Mouse (Mus musculus) limb, embryonic 15.5 days (tissue): Measurements from ENCODE around the gene Cyfip1. TPM values are rescaled to one million over a fixed set of nuclear protein-coding genes. Genes with fewer than 3 reads are reported as not detected.
"Not testable (repeated sequence)": the region's sequence is repeated elsewhere in the genome, so short reads cannot be mapped to it uniquely, and the experiment has no call there.

Source experiments
- ATAC-seq: fragments of 200-750 bp; cut with Nextera tagmentation; 2 replicates; pipeline ENCODE4 v1.8.0; 2017; ENCODE audit warnings: low read depth, moderate TSS enrichment; ENCODE audit not compliant: insufficient number of reproducible peaks, low FRiP score, low TSS enrichment
- H3K27ac ChIP-seq: fragments of 300-500 bp; sonication (generic); 2 replicates; pipeline ENCODE4 v1.5.1; 2015; ENCODE audit warnings: moderate library complexity, mild to moderate bottlenecking, inconsistent platforms
- H3K27me3 ChIP-seq: fragments of 300-500 bp; sonication (generic); 2 replicates; pipeline ENCODE4 v1.6.1; 2015; ENCODE audit warnings: inconsistent platforms
- H3K36me3 ChIP-seq: fragments of 300-500 bp; sonication (generic); 2 replicates; pipeline ENCODE4 v1.6.1; 2015; ENCODE audit warnings: inconsistent platforms
- H3K4me1 ChIP-seq: fragments of 300-500 bp; sonication (generic); 2 replicates; pipeline ENCODE4 v1.6.1; 2015; ENCODE audit warnings: inconsistent platforms
- H3K4me2 ChIP-seq: fragments of 300-500 bp; sonication (generic); 2 replicates; pipeline ENCODE4 v1.6.1; 2015; ENCODE audit warnings: mild to moderate bottlenecking, inconsistent platforms
- H3K4me3 ChIP-seq: fragments of 300-500 bp; sonication (generic); 2 replicates; pipeline ENCODE4 v1.5.1; 2015; ENCODE audit warnings: mild to moderate bottlenecking, inconsistent platforms
- H3K9ac ChIP-seq: fragments of 300-500 bp; sonication (generic); 2 replicates; pipeline ENCODE4 v1.6.1; 2015; ENCODE audit warnings: inconsistent platforms
- H3K9me3 ChIP-seq: fragments of 300-500 bp; sonication (generic); 2 replicates; pipeline ENCODE4 v1.6.1; 2016; ENCODE audit warnings: inconsistent platforms
- WGBS: fragments of 180-500 bp; shearing (Covaris S2); methylation state at CpG from one replicate; pipeline ENCODE4 v1.1.7; 2015; 5-methylcytosine and 5-hydroxymethylcytosine counted together
- polyA plus RNA-seq: library from polyadenylated mRNA; unstranded; fragments of >200 nt; fragmentation: Nextera tagmentation; extraction: Ambion mirVana; gene quantifications from 2 replicates; pipeline ENCODE4 v1.2.1, GENCODE M21; 2015

The Cyfip1 gene
- polyA plus RNA-seq, 1 experiment from 2014 or later, result 115 TPM

GRCm38 (mm10) chr7:55903766-55904165 lies 62.2 kb downstream of the Cyfip1 start:
- H3K36me3 ChIP-seq, result peaks cover 80% of the 10 kb centered on the region
- H3K9ac ChIP-seq, result no peak overlapping the region
- no peak overlapping the region for H3K4me2 ChIP-seq
- no peaks in the 10 kb centered on the region for H3K9me3 ChIP-seq
- H3K27ac ChIP-seq, result no peak overlapping the region
- no peaks in the 10 kb centered on the region for H3K4me1 ChIP-seq
- H3K4me3 ChIP-seq, result no peak overlapping the region
- no peak for ATAC-seq
- 83% methylated on average over 5 of the region's 5 CpGs for WGBS
- no peaks in the 10 kb centered on the region for H3K27me3 ChIP-seq

GRCm38 (mm10) chr7:55905449-55905848 lies 63.9 kb downstream of the Cyfip1 start:
- no peaks in the 10 kb centered on the region for H3K9me3 ChIP-seq
- no peaks in the 10 kb centered on the region for H3K27me3 ChIP-seq
- no peak for ATAC-seq
- 86% methylated on average over 2 of the region's 2 CpGs for WGBS
- no peak overlapping the region for H3K27ac ChIP-seq
- no peak overlapping the region for H3K9ac ChIP-seq
- H3K4me2 ChIP-seq, result no peak overlapping the region
- H3K36me3 ChIP-seq, result peaks cover 77% of the 10 kb centered on the region
- no peak overlapping the region for H3K4me3 ChIP-seq
- H3K4me1 ChIP-seq, result no peaks in the 10 kb centered on the region

DNA sequence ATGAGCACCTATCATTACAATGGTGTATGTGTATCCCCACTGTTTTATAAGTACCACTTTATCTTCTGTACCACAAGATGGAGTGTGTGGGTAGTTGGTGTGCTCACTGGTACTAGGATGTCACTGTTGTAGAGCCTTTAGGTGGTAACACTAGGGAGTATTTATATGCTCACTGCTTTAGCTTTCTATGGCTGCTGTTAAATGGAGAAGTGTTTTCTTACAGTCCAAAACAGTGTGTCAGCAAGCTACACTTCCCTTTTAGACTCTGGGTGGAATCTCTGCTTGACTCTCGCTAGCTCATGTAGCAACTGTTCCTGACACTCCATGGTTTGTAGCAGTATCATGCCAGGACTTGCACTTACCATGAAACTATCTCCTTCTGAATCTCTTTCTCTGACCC lies 68.0 kb downstream of the Cyfip1 start:
- H3K4me2 ChIP-seq, result no peak overlapping the region
- H3K4me3 ChIP-seq, result no peak overlapping the region
- H3K27me3 ChIP-seq, result no peaks in the 10 kb centered on the region
- ATAC-seq, result no peak
- H3K27ac ChIP-seq, result no peak overlapping the region
- 93% methylated on average over 1 of the region's 1 CpGs for WGBS
- peaks cover 78% of the 10 kb centered on the region for H3K36me3 ChIP-seq
- H3K9ac ChIP-seq, result no peak overlapping the region
- H3K4me1 ChIP-seq, result no peaks in the 10 kb centered on the region
- H3K9me3 ChIP-seq, result no peaks in the 10 kb centered on the region

DNA sequence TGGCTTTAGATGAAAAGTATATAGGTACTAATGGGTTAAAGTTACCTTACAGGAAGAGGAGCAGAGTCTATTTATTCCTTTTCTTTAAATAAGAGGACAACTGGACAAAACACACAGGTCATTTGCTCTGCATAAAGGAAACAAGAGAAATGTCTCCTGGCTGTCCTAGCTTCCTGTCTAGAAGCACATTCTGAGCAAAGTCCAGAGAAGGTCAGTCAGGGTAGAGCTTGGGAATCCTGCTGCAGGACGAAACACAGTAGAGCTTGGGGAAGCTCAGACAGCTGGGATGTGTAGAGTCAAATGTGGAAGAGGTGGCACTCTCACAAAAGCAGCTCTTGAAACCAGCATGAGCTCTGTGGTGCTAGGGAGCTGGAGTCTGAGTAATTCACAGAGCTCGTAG lies 68.8 kb downstream of the Cyfip1 start:
- no peak for ATAC-seq
- H3K27me3 ChIP-seq, result no peaks in the 10 kb centered on the region
- no peaks in the 10 kb centered on the region for H3K9me3 ChIP-seq
- no peaks in the 10 kb centered on the region for H3K4me1 ChIP-seq
- H3K4me3 ChIP-seq, result no peak overlapping the region
- H3K9ac ChIP-seq, result no peak overlapping the region
- no peak overlapping the region for H3K27ac ChIP-seq
- H3K4me2 ChIP-seq, result no peak overlapping the region
- WGBS, result 79% methylated on average over 2 of the region's 2 CpGs
- peaks cover 80% of the 10 kb centered on the region for H3K36me3 ChIP-seq

GRCm38 (mm10) chr7:55911371-55911770 lies 69.8 kb downstream of the Cyfip1 start:
- Histone ChIP-seq H3K4me1 (no peaks in the 10 kb centered on the region), H3K27me3 (no peaks in the 10 kb centered on the region), H3K36me3 (peaks cover 79% of the 10 kb centered on the region), H3K4me3 (no peak overlapping the region), H3K9ac (no peak overlapping the region), H3K27ac (no peak overlapping the region), H3K4me2 (no peak overlapping the region), H3K9me3 (no peaks in the 10 kb centered on the region)
- ATAC-seq, result no peak
- WGBS, result 73% methylated on average over 8 of the region's 8 CpGs

- Histone ChIP-seq H3K4me2 (no peak overlapping the region), H3K36me3 (peaks cover 80% of the 10 kb centered on the region), H3K4me3 (no peak overlapping the region), H3K9me3 (no peaks in the 10 kb centered on the region), H3K4me1 (no peaks in the 10 kb centered on the region), H3K9ac (no peak overlapping the region), H3K27me3 (no peaks in the 10 kb centered on the region), H3K27ac (no peak overlapping the region)
- no peak for ATAC-seq
- 95% methylated on average over 5 of the region's 5 CpGs for WGBS
Measured at GRCm38 (mm10) chr7:55912118-55912517, 70.6 kb downstream of the Cyfip1 start.

GRCm38 (mm10) chr7:55918365-55918764 lies 76.8 kb downstream of the Cyfip1 start:
- not testable (repeated sequence) for H3K9me3 ChIP-seq, H3K27ac ChIP-seq, H3K9ac ChIP-seq, H3K27me3 ChIP-seq, H3K4me2 ChIP-seq, ATAC-seq, H3K4me3 ChIP-seq, H3K4me1 ChIP-seq
- H3K36me3 ChIP-seq, result peaks cover 91% of the 10 kb centered on the region
- 94% methylated on average over 11 of the region's 11 CpGs for WGBS

DNA sequence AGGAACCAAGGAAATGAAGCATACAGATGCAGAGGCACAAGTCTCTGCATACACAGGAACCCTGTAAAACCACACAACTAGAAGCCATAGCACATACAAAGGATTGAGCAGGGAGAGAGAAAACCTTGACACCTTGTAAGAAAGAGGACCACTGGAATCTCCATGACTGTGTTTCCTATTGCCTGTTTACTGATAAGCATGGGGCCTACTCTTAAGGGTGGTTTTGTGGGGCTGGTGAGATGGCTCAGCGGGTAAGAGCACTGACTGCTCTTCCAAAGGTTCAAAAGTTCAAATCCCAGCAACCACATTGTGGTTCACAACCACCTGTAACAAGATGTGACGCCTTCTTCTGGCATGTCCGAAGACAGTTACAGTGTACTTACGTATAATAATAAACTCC lies 85.7 kb downstream of the Cyfip1 start:
- Histone ChIP-seq H3K4me3 (no peak overlapping the region), H3K9ac (no peak overlapping the region), H3K4me1 (no peaks in the 10 kb centered on the region), H3K4me2 (no peak overlapping the region), H3K36me3 (peaks cover 77% of the 10 kb centered on the region), H3K9me3 (no peaks in the 10 kb centered on the region), H3K27ac (no peak overlapping the region), H3K27me3 (no peaks in the 10 kb centered on the region)
- ATAC-seq, result no peak
- WGBS, result 93% methylated on average over 4 of the region's 4 CpGs

DNA sequence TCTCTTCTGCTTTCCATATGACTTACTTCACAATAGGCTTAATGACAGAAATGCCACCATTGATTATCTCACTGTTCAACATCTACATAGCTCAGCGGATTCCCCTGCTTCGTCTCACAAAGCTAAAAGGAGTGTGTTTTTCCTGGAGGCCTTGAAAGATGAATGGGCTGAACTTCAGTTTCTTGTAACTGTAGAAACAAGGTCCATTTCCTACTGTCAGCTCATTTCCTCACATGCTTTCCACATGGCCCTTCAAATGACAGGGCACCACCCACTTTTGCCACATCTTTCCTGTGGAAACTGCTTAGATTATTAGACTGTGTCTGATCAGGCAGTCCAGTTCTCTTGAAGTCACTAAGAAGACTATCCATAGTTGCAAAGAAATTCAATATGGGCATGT lies 87.1 kb downstream of the Cyfip1 start:
- no peaks in the 10 kb centered on the region for H3K4me1 ChIP-seq
- no peak overlapping the region for H3K4me3 ChIP-seq
- H3K4me2 ChIP-seq, result no peak overlapping the region
- H3K36me3 ChIP-seq, result peaks cover 63% of the 10 kb centered on the region
- H3K9me3 ChIP-seq, result no peaks in the 10 kb centered on the region
- H3K9ac ChIP-seq, result no peak overlapping the region
- no peak for ATAC-seq
- H3K27ac ChIP-seq, result no peak overlapping the region
- H3K27me3 ChIP-seq, result no peaks in the 10 kb centered on the region
- 88% methylated on average over 2 of the region's 2 CpGs for whole genome bisulfite sequencing

DNA sequence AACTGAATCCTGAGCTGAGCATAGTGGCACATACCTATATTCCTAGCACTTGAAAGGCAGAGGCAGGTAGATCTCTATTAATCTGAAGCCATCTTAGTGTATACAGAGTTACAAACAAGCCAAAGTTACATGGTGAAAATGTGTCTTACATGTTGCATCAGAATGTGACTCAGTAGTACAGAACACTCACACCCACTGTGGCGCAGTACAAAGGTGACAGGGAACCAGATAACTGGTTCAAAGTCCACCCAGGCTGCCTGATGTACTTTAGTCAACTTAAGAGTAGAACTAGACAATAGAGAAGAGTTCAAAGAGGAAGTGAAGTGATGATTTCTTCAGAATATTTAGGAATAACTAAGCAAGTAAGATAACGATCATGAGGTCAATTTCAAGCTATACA lies 93.5 kb downstream of the Cyfip1 start:
- Histone ChIP-seq H3K4me3 (no peak overlapping the region), H3K4me2 (no peak overlapping the region), H3K27ac (no peak overlapping the region), H3K9ac (no peak overlapping the region), H3K9me3 (no peaks in the 10 kb centered on the region), H3K27me3 (no peaks in the 10 kb centered on the region), H3K36me3 (peaks cover 24% of the 10 kb centered on the region), H3K4me1 (no peaks in the 10 kb centered on the region)
- 95% methylated on average over 2 of the region's 2 CpGs for WGBS
- ATAC-seq, result no peak

GRCm38 (mm10) chr7:55938341-55938740 lies 96.8 kb downstream of the Cyfip1 start:
- no peak overlapping the region for H3K27ac ChIP-seq
- ATAC-seq, result no peak
- H3K9ac ChIP-seq, result no peak overlapping the region
- no peak overlapping the region for H3K4me2 ChIP-seq
- H3K9me3 ChIP-seq, result no peaks in the 10 kb centered on the region
- 85% methylated on average over 4 of the region's 4 CpGs for WGBS
- H3K4me1 ChIP-seq, result no peaks in the 10 kb centered on the region
- H3K27me3 ChIP-seq, result no peaks in the 10 kb centered on the region
- H3K4me3 ChIP-seq, result no peak overlapping the region
- H3K36me3 ChIP-seq, result peaks cover 8% of the 10 kb centered on the region; the same call in 1 of the 2 replicates

- Histone ChIP-seq H3K4me1 (peaks cover 5% of the 10 kb centered on the region), H3K27ac (no peak overlapping the region), H3K4me3 (no peak overlapping the region), H3K4me2 (no peak overlapping the region), H3K27me3 (no peaks in the 10 kb centered on the region), H3K9me3 (no peaks in the 10 kb centered on the region), H3K36me3 (peaks cover 9% of the 10 kb centered on the region), H3K9ac (no peak overlapping the region)
- 91% methylated on average over 2 of the region's 2 CpGs for WGBS
- ATAC-seq, result no peak
Measured at GRCm38 (mm10) chr7:55956054-55956453, 114.5 kb downstream of the Cyfip1 start.

DNA sequence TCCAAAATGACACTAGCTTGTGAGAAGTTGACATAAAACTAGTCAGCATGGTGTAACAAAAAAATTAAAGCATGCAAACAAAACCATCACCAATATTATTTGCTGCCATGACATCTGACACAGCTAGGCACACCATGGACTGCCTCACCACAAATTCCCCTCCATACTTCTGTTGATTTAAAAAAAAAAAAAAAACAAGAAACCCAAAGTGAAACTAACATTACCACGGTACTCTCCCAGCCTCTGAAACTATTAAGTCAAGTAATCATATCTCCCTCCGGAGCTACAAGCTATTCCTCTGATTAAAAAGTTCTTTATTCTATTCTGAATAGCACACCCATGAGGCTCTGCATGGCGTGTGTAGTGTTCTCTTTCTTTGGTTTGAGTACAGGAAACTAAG lies 115.6 kb downstream of the Cyfip1 start:
- no peak for ATAC-seq
- H3K4me3 ChIP-seq, result no peak overlapping the region
- no peaks in the 10 kb centered on the region for H3K27me3 ChIP-seq
- no peaks in the 10 kb centered on the region for H3K9me3 ChIP-seq
- 88% methylated on average over 3 of the region's 3 CpGs for WGBS
- no peak overlapping the region for H3K27ac ChIP-seq
- H3K4me2 ChIP-seq, result no peak overlapping the region
- H3K4me1 ChIP-seq, result peaks cover 6% of the 10 kb centered on the region
- no peak overlapping the region for H3K9ac ChIP-seq
- peaks cover 9% of the 10 kb centered on the region for H3K36me3 ChIP-seq
